Mouse (Mus musculus): ENCODE results near the gene Acot8. TPM values are rescaled to one million over a fixed set of nuclear protein-coding genes. Genes with fewer than 3 reads are reported as not detected.

Gene Acot8
- polyA plus RNA-seq, 1 experiment from 2014 or later: 13.9 TPM

GRCm38 (mm10) chr2:164787779-164788178 is 16.9 kb downstream of the Acot8 start:
- no peak overlapping the region for H3K27ac ChIP-seq (replicated peaks)

GRCm38 (mm10) chr2:164787032-164787431 is 17.6 kb downstream of the Acot8 start:
- Histone ChIP-seq H3K27ac (replicated peaks) (no peak overlapping the region), H3K4me1 (peaks cover 36% of the 10 kb centered on the region), H3K9me3 (no peaks in the 10 kb centered on the region), H3K4me3 (peak overlapping the region; percentile 23; the same call in 1 of the 2 replicates), H3K27me3 (replicated peaks; ENCODE audit: low read depth, poor library complexity, severe bottlenecking) (peaks cover 13% of the 10 kb centered on the region; the same call in 1 of the 2 replicates), H3K36me3 (replicated peaks) (peaks cover 30% of the 10 kb centered on the region)
- WGBS: 85% methylated on average over 3 of the region's 3 CpGs
- DNase-seq (ENCODE audit: low spot score): no peak

More at GRCm38 (mm10) chr2:164787779-164788178, 16.9 kb downstream of the Acot8 start:
- Histone ChIP-seq H3K9me3 (no peaks in the 10 kb centered on the region), H3K27me3 (replicated peaks; ENCODE audit: low read depth, poor library complexity, severe bottlenecking) (peaks cover 13% of the 10 kb centered on the region; the same call in 1 of the 2 replicates), H3K36me3 (replicated peaks) (peaks cover 38% of the 10 kb centered on the region), H3K4me1 (peaks cover 36% of the 10 kb centered on the region), H3K4me3 (no peak overlapping the region)
- 79% methylated on average over 10 of the region's 10 CpGs for whole genome bisulfite sequencing
- no peak for DNase-seq (ENCODE audit: low spot score)

GRCm38 (mm10) chr2:164786388-164786885 is 18.2 kb downstream of the Acot8 start:
- WGBS: 9% methylated on average over 15 of the region's 15 CpGs
- DNase-seq (ENCODE audit: low spot score): no peak

GRCm38 (mm10) chr2:164785481-164786387 is 18.9 kb downstream of the Acot8 start, which contains the start of gene Snx21:
Gene Snx21 (plus strand): TSS chr2:164785823.
- H3K27ac ChIP-seq (replicated peaks): peak within 1 kb of the TSS; percentile 87
- H3K4me3 ChIP-seq: peak within 1 kb of the TSS; percentile 79

More at GRCm38 (mm10) chr2:164786388-164786885, 18.2 kb downstream of the Acot8 start:
- Histone ChIP-seq H3K27ac (replicated peaks) (peak overlapping the region; percentile 87), H3K4me3 (peak overlapping the region; percentile 79), H3K4me1 (peaks cover 36% of the 10 kb centered on the region), H3K9me3 (no peaks in the 10 kb centered on the region), H3K27me3 (replicated peaks; ENCODE audit: low read depth, poor library complexity, severe bottlenecking) (peaks cover 13% of the 10 kb centered on the region; the same call in 1 of the 2 replicates), H3K36me3 (replicated peaks) (peaks cover 24% of the 10 kb centered on the region)

GRCm38 (mm10) chr2:164784869-164785420 is 19.7 kb downstream of the Acot8 start:
- WGBS: 20% methylated on average over 7 of the region's 7 CpGs
- Histone ChIP-seq H3K27ac (replicated peaks) (peak overlapping the region; percentile 87; the same call in 1 of the 2 replicates), H3K36me3 (replicated peaks) (peaks cover 12% of the 10 kb centered on the region; the same call in 1 of the 2 replicates), H3K4me1 (peaks cover 36% of the 10 kb centered on the region), H3K9me3 (no peaks in the 10 kb centered on the region), H3K27me3 (replicated peaks; ENCODE audit: low read depth, poor library complexity, severe bottlenecking) (peaks cover 13% of the 10 kb centered on the region; the same call in 1 of the 2 replicates), H3K4me3 (peak overlapping the region; percentile 79)
- DNase-seq (ENCODE audit: low spot score): no peak

More at GRCm38 (mm10) chr2:164785481-164786387, 18.9 kb downstream of the Acot8 start, which contains the start of gene Snx21:
- peaks cover 13% of the 10 kb centered on the region; the same call in 1 of the 2 replicates for H3K27me3 ChIP-seq (replicated peaks; ENCODE audit: low read depth, poor library complexity, severe bottlenecking)
- H3K4me1 ChIP-seq: peaks cover 36% of the 10 kb centered on the region
- no peaks in the 10 kb centered on the region for H3K9me3 ChIP-seq
- peak; percentile 92 for DNase-seq (ENCODE audit: low spot score)
- WGBS: under 1% methylated on average over 89 of the region's 89 CpGs
- H3K36me3 ChIP-seq (replicated peaks): peaks cover 18% of the 10 kb centered on the region; the same call in 1 of the 2 replicates

- H3K9me3 ChIP-seq: no peaks in the 10 kb centered on the region
- H3K4me3 ChIP-seq: no peak overlapping the region
- H3K36me3 ChIP-seq (replicated peaks): peaks cover 8% of the 10 kb centered on the region; the same call in 1 of the 2 replicates
- no peak overlapping the region for H3K27ac ChIP-seq (replicated peaks)
- no peak for DNase-seq (ENCODE audit: low spot score)
- peaks cover 36% of the 10 kb centered on the region for H3K4me1 ChIP-seq
- peaks cover 13% of the 10 kb centered on the region; the same call in 1 of the 2 replicates for H3K27me3 ChIP-seq (replicated peaks; ENCODE audit: low read depth, poor library complexity, severe bottlenecking)
- WGBS: 75% methylated on average over 7 of the region's 7 CpGs
Measured at GRCm38 (mm10) chr2:164783926-164784581, 20.6 kb downstream of the Acot8 start.

GRCm38 (mm10) chr2:164781876-164782275 is 22.8 kb downstream of the Acot8 start:
- no peak for DNase-seq (ENCODE audit: low spot score)
- H3K36me3 ChIP-seq (replicated peaks): no peaks in the 10 kb centered on the region
- WGBS: 74% methylated on average over 4 of the region's 4 CpGs

GRCm38 (mm10) chr2:164779481-164780086 is 25.1 kb downstream of the Acot8 start, which contains the start of gene Tnnc2:
Gene Tnnc2 (minus strand): TSS chr2:164779967.
- H3K4me3 ChIP-seq: no peak within 1 kb of the TSS
- H3K27me3 ChIP-seq (replicated peaks; ENCODE audit: low read depth, poor library complexity, severe bottlenecking): 0 out of 2 replicates have a peak, but pooled peaks cover 14% of the 10 kb centered on the region
- no peaks in the 10 kb centered on the region for H3K9me3 ChIP-seq
- H3K27ac ChIP-seq (replicated peaks): no peak within 1 kb of the TSS
- 72% methylated on average over 8 of the region's 8 CpGs for WGBS
- H3K4me1 ChIP-seq: no peaks in the 10 kb centered on the region; the same call in 1 of the 2 replicates
- no peak for DNase-seq (ENCODE audit: low spot score)
- no peaks in the 10 kb centered on the region for H3K36me3 ChIP-seq (replicated peaks)

More at GRCm38 (mm10) chr2:164781876-164782275, 22.8 kb downstream of the Acot8 start:
- Histone ChIP-seq H3K27me3 (replicated peaks; ENCODE audit: low read depth, poor library complexity, severe bottlenecking) (peaks cover 19% of the 10 kb centered on the region; the same call in 1 of the 2 replicates), H3K4me3 (no peak overlapping the region), H3K4me1 (peaks cover 23% of the 10 kb centered on the region), H3K27ac (replicated peaks) (no peak overlapping the region), H3K9me3 (no peaks in the 10 kb centered on the region)

GRCm38 (mm10) chr2:164778809-164779208 is 25.9 kb downstream of the Acot8 start:
- Histone ChIP-seq H3K4me3 (no peak overlapping the region), H3K27me3 (replicated peaks; ENCODE audit: low read depth, poor library complexity, severe bottlenecking) (0 out of 2 replicates have a peak, but pooled peaks cover 11% of the 10 kb centered on the region)
- 82% methylated on average over 7 of the region's 7 CpGs for WGBS

GRCm38 (mm10) chr2:164778015-164778287 is 26.7 kb downstream of the Acot8 start:
- Histone ChIP-seq H3K9me3 (no peaks in the 10 kb centered on the region), H3K36me3 (replicated peaks) (peaks cover 9% of the 10 kb centered on the region), H3K27ac (replicated peaks) (no peak overlapping the region), H3K4me1 (0 out of 2 replicates have a peak, but pooled peaks cover 3% of the 10 kb centered on the region), H3K27me3 (replicated peaks; ENCODE audit: low read depth, poor library complexity, severe bottlenecking) (0 out of 2 replicates have a peak, but pooled peaks cover 11% of the 10 kb centered on the region), H3K4me3 (no peak overlapping the region)
- 88% methylated on average over 11 of the region's 11 CpGs for WGBS
- no peak for DNase-seq (ENCODE audit: low spot score)

More at GRCm38 (mm10) chr2:164778809-164779208, 25.9 kb downstream of the Acot8 start:
- no peaks in the 10 kb centered on the region for H3K9me3 ChIP-seq
- no peaks in the 10 kb centered on the region for H3K4me1 ChIP-seq
- H3K27ac ChIP-seq (replicated peaks): no peak overlapping the region
- H3K36me3 ChIP-seq (replicated peaks): peaks cover under 1% of the 10 kb centered on the region; the same call in 1 of the 2 replicates
- DNase-seq (ENCODE audit: low spot score): no peak

- 85% methylated on average over 30 of the region's 30 CpGs for whole genome bisulfite sequencing
- Histone ChIP-seq H3K27ac (replicated peaks) (no peak overlapping the region), H3K9me3 (no peaks in the 10 kb centered on the region), H3K4me3 (no peak overlapping the region), H3K27me3 (replicated peaks; ENCODE audit: low read depth, poor library complexity, severe bottlenecking) (0 out of 2 replicates have a peak, but pooled peaks cover 11% of the 10 kb centered on the region), H3K4me1 (peaks cover 5% of the 10 kb centered on the region; the same call in 1 of the 2 replicates), H3K36me3 (replicated peaks) (peaks cover 15% of the 10 kb centered on the region)
- no peak for DNase-seq (ENCODE audit: low spot score)
Measured at GRCm38 (mm10) chr2:164777246-164778014, 27.3 kb downstream of the Acot8 start.

Measured in embryonic facial prominence, embryonic 10.5 days (tissue).